Mouse (Mus musculus): ENCODE measurements at regions not wholly inside any gene's neighbourhood (a gene's known extent, or its start where the extent isn't known, plus 50 kb on each side); places are given as distances from the start of the nearest gene placed in this dataset.
A peak's percentile ranks its signal among the peaks of the same experiment; 100 is the strongest.

DNA sequence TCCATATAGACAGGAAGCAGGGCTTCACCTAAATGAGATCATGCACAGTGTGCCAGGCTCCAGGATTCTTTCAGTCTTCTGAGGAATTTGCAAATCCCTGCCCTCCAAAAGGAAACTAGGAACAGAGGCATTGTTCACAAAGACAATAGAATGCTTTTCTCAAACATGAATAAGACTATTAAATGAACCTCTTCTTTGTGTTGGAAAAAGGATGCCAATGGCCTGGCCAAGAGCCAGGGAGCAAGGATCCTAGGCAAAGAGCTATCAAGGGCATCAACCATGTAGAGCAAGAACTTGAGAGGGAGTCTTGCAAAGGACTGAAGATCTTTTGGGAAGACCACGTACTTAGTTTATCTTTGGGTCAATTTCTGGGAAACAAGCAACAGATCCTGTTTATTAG is 415.4 kb downstream of the Mtx2 start:
- no peak for DNase-seq (ENCODE audit: low read depth)

DNA sequence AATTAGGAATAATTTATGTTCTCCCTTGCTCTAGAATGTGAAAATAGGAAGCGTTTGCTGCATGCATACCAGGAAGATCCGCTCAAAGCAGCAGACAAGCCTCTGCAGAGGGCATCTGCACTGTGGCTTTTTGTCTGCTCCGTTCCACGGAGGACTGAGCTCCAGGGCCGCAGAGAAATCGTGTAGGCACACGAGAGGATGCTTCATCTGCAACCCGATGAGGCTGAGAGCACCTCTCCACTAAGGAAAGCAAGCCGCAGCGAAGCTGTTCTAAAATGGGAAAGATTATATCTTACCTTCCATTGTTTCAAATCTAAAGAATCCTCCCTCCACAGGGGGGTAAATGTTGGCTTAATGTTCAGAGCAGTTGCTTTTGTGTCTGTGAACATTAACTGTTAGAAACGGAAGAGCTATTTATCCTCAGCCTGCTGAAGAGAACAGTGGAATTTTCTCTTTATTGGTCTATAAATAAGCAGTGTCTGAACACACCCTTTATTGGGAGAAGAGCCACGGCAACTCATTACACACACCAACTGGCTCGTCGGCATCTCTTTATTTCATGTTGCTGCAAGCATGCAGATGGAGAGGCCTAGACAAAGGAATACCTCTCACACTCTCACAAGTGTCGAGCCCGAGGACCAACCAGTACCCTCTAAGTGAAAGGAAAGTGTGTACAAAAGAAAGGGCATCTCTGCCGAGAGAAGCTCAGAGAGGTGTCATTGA is 414.6 kb upstream of the Hnrnpa3 start:
- DNase-seq (ENCODE audit: low read depth) = no peak

DNA sequence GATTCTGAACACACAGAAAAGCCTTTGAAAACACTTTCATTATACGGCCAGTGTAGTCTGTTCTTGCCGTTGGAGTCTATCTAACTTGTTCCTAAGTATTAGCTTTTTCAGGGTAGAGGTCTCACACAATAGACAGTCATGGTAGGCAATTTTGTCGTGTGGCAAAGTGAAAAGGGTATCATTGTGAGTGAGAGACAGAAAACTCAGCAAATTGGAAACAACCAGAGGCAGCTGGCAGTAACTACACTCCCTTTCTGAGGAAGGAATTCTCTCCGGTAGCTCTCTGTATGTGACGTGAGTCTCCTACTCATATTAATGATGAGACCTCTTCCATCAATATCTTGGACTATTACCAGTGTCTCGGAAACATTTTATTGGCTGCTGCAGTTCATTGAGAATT is 413.8 kb upstream of the Hnrnpa3 start:
- no peak for DNase-seq (ENCODE audit: low read depth)

DNA sequence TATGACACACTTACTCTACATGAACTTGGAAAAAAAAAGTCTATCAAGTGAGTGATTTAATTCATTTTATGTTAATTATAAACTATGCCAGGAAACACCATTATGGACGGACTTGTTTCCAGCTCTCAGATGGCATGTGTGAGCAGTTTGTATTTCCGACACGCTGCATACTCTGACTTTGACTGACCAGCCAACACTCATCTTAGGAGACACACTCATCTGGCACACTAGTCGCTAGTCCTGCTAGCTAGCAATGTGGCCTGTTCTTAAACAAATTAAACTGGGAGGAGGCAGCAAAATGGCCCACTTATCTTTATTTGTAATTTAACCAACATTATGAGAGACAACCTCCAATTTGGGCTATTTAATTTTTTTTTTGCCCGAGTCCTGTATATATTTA is 413.4 kb upstream of the Hnrnpa3 start:
- no peak for DNase-seq (ENCODE audit: low read depth)

DNA sequence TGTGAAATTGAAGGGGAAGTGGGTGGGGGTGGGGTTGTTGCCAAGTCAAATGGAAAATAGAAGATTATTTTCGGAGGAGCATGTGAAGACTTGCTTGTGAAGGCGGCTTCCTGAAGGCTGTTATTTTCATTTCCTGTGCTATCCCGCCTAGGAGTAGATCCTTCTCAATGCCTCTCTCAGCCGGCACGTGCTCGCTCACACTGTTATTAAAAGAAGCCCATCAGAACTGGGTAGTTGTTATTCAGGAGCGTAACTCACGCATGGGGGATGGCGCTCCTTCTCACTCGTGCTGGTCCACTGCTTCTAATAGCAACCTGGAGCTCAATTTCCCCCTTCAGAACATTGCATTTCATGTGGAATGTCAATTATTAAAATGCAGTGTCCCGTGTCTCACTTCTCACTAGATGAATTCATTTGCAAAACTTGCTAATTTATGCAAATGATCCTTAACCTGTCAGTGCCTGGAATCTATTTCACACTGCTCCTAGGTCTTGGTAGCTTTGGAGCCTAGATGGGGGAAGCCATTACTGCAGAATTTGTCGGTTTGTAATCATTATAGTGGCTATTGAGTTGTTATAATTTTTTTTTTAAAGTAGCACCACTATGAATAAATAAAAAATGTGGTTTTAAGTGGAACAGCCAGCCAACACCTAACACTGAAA is 412.8 kb upstream of the Hnrnpa3 start:
- DNase-seq (ENCODE audit: low read depth) = no peak

DNA sequence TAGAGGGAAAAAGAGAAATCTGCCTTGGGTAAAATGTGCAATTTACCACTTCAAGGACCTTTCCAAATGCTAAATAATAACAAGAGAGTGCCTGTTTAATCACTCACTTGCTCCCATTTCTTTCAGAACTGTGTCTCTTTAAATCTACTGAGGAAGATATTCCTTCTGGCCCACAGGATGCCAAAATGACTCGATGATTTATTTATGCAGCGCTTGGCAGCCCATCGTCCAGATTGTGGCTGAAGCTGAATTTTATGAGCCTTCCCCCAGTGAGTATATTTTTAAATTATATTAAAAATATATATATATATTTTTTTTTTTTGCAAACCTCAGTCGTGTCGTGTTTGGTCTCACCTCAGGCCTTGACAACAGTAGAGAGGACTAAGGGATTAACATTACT is 410.8 kb upstream of the Hnrnpa3 start:
- peak; percentile 17 for DNase-seq (ENCODE audit: low read depth)

DNA sequence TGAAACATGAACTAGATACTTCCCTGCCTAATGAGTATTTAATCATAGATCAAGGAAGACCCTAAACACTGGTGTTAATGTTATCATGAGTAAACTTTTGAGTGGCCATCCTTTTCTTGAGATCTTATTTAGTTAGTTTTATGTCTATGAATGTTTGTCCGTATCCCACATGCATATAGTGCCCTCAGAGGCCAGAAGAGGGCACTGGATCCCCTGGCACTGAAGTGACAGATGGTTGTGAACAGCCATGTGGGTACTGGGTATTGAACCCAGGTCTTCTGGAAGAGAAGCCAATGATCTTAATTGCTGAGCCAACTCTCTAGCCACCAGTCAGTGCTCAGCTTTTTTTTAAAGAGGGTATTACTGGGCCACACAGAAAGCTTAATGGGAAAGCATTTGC is 408.6 kb upstream of the Hnrnpa3 start:
- no peak for DNase-seq (ENCODE audit: low read depth)

DNA sequence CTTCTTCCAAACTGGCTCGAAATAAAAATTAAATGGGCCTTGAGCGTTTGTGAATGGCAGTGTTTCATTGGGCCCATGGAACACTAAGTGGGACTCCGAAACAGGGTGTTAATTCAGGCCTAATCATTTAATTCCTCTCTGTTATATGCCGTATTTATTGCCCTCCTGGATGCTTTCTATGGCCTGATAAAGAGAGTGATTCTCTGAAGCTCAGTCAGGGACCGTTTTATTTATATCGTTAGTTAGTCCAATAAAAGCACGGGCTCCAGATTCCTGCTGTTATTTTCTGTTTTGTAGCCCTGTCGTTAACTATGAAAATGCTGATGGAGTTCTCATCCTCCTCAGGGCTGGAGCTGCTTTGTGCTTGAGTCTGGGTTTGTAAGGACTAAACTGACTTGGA is 406.2 kb upstream of the Hnrnpa3 start:
- DNase-seq (ENCODE audit: low read depth) = no peak

DNA sequence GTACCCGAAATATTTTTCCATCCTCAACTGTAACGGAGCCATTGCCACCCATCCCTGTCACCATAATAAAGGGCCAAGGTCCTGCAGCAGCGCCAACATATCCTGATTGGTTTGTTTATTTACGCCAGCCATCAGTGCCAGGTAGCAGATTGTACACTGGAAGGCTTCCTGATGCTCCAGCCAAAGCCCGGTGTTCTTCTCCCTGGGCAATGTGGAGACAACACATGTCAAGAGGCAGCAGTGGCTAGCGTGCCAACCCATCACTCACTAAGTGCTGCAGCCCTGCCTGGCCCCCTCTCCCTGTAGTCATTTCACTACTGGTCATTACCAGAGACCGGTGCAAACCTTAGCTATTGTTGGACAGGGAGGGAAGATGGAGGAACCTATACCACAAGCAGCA is 393.8 kb upstream of the Hnrnpa3 start:
- DNase-seq (ENCODE audit: low read depth) = no peak

DNA sequence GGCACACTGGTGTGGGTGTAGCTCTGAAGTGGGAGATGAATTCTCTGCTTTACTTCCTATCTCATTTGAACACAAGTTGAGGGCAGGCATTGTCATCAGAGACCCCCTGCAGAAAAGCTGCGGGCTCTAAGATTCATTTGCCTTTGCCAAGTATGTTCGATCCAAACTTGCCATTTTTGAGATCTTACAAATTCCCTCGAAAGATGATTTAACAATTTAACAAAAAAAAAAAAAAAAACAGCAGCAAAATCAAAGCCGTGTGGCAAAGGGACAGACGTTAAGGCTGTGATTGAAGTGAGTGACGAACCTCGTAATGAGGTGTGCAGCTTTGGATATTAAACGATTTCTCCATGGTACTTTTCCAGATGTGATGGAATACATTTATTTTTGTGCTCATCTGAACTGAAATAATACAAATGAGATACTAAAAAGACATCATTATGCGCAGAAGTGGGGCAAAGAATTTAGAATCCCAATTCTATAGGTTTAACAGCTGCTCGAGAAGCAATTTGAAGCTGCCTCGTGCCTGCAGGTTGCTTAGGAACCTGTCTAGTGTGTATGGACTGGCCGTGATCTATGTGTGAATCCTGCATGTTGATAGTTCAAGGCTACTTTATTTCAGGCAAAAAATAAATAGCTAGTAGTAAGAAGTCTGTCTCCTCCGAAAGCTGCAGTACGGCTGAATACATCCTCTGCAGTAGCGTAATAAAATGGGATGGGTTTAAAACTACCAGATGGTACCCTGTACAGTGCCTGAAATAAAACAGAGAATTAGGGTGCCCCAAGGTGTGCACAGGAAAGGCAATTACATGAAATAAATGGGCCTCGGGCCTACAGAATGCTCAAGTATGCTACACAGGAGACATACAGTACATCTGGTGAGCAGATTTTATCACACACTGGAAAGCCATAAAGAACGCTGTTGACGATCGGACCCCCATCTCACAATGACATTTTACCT is 393.0 kb upstream of the Hnrnpa3 start:
- DNase-seq (ENCODE audit: low read depth) = no peak

DNA sequence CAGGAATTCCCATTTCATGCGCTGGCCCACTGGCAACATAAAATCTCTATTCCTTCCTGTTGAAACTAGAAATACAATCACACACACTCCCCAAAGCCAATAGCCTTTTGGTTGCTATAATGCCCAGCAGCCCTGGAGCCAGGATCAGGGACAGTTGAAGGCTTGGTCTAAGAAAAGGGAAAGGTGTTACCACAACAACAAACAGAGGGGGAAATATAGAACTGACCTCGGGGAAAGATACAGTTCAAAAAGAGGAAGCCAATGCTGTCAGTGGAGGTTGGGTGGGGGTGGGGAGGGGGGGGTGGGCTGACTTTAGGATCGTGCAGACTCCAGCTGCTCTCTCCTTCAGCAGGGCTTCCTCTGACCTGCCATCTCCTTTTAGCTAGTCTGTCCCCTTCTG is 391.1 kb upstream of the Hnrnpa3 start:
- DNase-seq (ENCODE audit: low read depth) = no peak

DNA sequence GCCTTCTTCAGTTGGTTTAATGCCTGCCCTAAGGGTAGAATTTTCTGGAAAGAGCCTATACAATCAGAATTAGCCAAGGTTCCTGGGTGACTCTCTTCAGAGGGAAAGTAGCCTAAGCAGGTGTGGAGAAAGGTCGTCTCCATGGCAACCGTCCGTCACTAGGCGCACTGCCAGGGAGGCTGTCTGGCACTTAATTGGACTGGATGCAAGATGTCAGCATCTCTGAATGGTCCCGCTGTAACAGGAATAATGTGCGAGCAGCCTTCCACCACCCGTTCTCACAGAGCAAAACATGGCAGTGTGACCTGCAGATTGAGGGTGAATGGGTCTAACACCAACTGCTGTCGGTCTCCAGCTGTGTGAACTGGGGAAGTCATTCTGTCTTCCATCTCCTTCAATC is 389.6 kb upstream of the Hnrnpa3 start:
- DNase-seq (ENCODE audit: low read depth) = no peak

DNA sequence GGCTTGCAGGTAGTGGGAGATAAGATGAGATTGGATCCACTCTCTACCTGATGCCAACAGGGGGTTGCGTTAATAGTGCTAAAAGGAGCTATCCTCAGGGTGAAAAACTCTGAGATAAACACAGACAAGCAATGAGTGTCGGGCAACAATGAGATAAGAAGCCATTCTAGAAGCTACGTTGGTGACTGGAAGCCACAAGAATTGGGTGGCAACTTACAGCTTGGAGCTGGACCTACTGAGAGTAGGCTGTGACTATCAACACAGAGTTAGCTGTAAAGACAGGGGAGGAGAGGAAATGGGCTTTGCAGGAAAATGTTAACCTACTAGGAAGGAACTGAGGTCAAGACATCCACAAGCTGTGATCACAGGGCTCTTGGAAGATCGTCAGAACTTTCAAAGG is 388.9 kb upstream of the Hnrnpa3 start:
- DNase-seq (ENCODE audit: low read depth) = no peak

DNA sequence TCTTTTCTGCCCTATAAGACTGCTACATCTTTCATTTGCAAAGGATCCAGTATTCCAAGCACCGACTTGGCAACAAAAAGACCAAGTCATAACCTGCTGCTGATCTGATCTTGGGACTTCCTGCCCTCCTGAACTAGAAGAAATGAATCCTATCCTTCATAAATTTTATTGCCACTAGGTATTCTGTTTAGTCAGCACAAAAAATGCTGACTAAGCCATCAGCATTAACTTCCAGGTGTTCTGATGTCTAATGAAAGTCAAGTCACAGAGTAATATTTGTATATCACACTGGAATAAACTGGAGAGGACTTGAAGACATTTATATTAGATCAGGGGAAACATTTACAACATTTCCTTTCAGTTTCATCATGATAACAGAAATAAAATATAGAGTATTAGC is 371.2 kb upstream of the Hnrnpa3 start:
- DNase-seq (ENCODE audit: low read depth) = no peak

DNA sequence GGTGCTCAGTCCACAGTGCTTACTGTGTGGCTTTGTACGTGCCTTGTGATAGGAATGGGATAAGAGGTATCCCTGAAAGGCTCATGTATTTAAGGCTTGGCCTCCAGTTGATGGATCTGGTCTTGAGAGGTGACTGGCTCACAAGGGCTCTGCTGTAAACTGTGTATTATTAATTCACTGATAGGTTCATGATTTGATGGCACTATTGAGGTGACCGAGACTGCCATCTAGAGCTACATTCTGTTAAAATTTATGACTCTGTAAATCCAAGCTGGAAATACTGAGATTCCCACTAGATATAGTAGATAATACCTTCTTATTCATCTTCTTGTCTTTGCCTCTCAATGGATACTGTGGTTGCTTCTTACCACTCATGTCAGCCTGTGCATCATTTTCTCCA is 367.4 kb upstream of the Hnrnpa3 start:
- no peak for DNase-seq (ENCODE audit: low read depth)

DNA sequence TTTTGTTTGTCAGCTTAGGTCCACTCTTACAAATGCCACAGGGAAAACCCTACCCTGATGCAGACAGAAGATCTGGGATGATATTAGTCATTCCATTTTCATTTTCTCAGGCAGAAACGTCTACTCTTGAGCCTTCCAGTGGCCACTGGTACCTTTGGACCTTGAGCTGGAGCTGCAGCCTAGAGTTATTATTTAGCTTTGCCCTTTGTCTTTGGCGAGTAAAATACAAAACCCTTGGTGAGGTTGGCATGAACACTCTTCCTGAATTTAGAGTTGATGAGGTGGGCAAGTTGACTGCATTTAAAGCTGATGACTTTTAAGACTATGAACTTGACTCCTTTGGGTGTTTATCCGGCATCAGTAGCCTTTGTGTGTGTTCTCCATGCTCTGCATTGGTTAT is 352.2 kb upstream of the Hnrnpa3 start:
- DNase-seq (ENCODE audit: low read depth) = no peak

DNA sequence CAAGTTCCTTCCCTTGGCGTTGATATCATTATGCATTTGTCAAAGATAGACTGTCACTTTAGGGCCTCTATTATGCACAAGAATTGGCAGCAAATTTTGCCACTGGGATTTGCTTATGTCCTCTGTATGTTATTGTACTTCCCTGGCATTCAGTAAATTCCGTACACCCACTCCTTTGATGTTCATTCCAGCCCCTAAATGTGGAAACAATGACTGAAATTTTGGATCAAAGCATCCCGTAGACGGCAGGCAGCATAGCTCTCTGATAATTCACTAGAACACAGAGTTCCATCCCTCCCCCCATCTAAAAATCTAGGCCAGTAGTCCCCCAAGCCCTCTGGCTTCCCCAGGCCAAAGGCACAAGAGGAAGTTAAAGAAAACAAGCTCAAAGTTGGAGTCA is 347.9 kb upstream of the Hnrnpa3 start:
- DNase-seq (ENCODE audit: low read depth) = no peak

DNA sequence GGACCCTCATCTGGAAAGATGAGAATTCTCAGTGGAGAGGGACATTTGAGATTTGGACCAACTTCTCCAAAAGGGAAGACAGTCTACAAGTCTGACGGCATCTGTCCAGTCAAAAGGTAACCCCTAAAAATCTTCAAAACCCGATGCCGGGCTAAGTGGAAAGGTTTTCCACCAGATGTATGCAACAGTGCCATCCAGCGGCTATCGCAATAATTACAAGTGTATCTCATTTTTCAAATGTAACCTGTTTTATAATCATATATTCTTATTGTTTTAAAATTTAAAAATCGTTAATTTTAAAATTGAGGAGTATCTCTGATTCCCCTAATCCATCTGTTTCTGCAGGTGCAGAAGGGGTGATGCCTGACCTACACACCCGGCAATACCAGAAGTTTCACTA is 346.8 kb upstream of the Hnrnpa3 start:
- DNase-seq (ENCODE audit: low read depth) = peak; percentile 73

DNA sequence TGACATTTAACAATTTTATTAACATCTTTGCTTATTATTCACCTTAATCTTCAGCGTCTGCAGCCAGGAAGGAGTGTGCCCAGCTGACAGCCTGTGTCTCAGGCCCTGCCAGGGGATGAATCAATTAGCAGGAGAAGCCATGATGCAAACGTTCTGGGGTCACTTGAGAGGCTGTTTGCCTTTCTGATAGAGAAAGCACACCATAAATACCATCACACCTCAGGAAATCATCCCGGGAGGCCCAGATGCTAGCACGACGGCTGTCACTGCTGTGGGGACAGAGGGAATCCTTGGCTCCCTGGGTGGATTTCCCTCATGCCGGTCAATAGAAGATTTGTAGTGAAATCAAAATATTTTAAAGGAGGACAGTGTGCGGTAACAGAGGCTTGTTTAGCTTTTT is 343.7 kb upstream of the Hnrnpa3 start:
- DNase-seq (ENCODE audit: low read depth) = no peak

DNA sequence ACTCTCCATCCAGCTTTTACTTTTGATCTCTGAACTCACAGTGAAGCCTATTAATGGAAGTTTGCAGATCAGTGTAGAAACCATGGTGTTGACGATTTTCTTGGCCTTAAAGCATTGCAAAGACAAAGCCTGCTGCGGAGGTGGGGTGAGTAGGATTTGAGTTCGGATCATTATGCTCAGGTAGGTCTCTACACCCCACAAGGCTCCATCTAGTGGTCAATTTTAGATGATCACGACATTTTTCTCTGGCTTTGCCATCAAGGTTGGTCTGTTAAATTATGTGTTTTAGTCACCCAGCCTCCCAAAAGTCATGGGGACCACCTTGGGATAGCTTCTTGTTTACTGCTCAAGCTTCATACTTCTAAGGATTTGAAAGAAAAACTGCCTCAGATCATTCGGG is 340.9 kb upstream of the Hnrnpa3 start:
- peak; percentile 14 for DNase-seq (ENCODE audit: low read depth)

DNA sequence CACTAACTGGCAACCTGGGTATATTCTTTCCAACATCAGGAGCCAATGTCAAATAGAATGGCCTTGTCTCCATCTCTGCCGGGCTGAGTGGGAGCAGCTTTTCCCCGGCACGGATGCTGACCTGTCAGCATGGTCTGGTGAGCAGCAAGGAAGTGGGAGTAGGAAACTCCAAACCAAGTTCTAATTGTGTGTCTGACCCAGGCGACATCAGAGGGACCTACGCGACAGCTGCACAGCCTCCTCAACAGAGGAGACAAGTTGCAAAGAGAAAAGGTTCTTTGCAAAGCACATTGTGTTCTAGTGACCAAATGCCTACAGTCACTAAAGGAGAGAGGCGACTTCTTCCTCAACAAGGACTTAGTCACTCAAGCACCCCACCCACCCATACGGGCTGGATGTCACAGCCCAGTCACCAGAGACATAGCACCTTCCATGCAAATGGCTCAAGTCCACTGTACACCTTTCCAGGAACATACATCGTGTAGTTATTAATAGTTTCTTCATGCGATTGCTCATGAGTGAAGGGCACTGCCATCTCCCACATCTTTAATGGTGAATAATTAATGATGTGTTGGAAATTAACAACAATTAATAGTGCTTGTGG is 334.8 kb upstream of the Hnrnpa3 start:
- no peak for DNase-seq (ENCODE audit: low read depth)

DNA sequence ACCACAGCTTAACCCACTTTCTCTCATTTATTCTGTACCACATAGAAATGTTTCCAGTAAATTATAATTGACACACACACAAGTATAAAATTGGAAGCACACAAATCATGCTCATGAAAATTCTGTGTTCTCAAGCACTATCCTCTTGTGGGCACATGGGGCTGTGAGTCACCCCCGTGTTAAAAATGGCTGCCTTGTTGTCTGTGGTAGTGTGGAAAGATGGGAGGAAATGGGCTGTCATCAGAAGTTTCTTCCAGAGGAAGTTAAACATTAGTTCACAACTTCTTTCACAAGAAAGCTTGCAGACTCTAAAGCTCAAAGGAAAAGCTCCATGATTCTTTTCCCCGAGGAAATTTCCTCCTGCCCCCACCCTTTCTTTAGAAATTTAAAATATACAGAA is 329.5 kb upstream of the Hnrnpa3 start:
- no peak for DNase-seq (ENCODE audit: low read depth)

DNA sequence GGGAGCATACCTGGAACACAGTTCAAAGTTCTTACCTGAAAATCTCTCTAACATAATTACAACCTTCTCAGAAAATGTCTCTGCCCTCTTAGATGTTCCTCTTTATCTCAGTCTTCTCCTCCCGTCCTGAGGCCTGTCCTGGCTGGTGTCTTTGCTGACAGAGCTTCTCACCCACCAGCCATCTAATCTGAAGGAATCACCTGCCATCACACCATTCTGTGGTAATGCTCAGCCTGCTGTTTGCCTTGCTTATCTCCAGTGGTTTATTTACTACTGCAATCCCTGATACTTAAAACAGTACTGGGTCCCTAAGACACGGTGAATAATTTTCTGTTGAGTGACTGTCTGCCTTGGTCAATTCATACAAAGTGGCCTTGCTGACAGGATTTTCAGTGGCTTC is 317.8 kb upstream of the Hnrnpa3 start:
- DNase-seq (ENCODE audit: low read depth) = no peak

Measured in NIH3T3 (cell line).